Mouse (Mus musculus) cerebellum, postnatal 14 days (tissue): ENCODE measurements at regions not wholly inside any gene's neighbourhood (a gene's known extent, or its start where the extent isn't known, plus 50 kb on each side); places are given as distances from the start of the nearest gene placed in this dataset.

Experiments used
- DNase-seq, 2 experiments: peaks; one replicate each; pipeline ENCODE4 v3.0.0; 2021; ENCODE audit warnings: mixed read lengths in 2 of 2

GRCm38 (mm10) chr3:52413187-52413746, 145.1 kb downstream of the Foxo1 start:
- DNase-seq, result no peak

- no peak for DNase-seq
These were observed 143.2 kb downstream of the Foxo1 start for GRCm38 (mm10) chr3:52411356-52411755.

- DNase-seq, result no peak
These were observed 141.3 kb downstream of the Foxo1 start for GRCm38 (mm10) chr3:52409465-52409864.

GRCm38 (mm10) chr3:52406778-52407318, 138.7 kb downstream of the Foxo1 start:
- no peak for DNase-seq

- DNase-seq, result no peak
These were observed 136.5 kb downstream of the Foxo1 start for GRCm38 (mm10) chr3:52404636-52405035.

GRCm38 (mm10) chr3:52403032-52403431, 134.9 kb downstream of the Foxo1 start:
- no peak for DNase-seq
